Mouse (Mus musculus): ENCODE measurements around the gene Rtkn2. TPM values are rescaled to one million over a fixed set of nuclear protein-coding genes. Genes with fewer than 3 reads are reported as not detected.

The Rtkn2 gene
- polyA plus RNA-seq, 1 experiment, result 2.0 TPM

DNA sequence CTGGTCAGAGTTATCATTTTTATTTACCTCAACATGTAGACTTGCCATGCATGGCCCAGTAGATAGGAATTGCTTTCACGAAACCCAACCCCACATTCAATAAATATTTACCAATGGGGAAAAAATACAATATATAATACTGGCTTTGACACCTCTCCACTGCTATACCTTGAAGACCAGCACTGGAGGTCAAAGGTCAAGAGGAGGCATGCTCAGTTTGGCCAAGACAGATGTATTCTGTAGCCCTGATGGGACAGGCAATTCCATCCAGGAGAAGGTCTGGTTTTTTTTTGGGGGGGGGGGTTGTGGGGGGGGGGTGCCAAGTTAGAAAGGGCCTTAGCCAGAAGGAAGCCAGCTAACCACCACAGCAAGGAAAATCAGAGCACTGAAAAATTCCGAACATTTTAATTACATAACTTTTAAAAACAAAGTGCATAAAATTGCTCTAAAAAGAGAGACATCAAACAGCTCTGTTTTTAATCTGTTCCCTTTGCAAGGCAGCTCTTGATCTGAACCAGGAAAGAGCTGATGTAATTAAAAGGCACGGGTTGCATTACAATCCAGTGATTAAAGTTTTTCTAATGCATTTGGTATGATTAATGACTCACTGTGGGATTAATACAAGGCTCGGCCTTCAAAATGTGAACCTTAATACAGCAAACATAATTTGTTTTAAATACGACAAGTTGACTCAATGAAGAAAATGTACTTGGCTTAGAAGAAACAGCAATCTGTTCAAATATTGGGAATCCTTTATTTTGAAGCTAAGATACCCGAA lies 123.9 kb downstream of the Rtkn2 start:
- WGBS, result 87% methylated on average over 6 of the region's 6 CpGs
- H3K4me1 ChIP-seq (ENCODE audit: control insufficient read depth, insufficient read depth, low read length), result 0 out of 2 replicates have a peak, but pooled peaks cover 2% of the 10 kb centered on the region
- H3K27me3 ChIP-seq (ENCODE audit: control insufficient read depth, insufficient read depth, low read length), result no peaks in the 10 kb centered on the region
- no peak overlapping the region for H3K27ac ChIP-seq (ENCODE audit: insufficient read depth, low read length)
- no peak for DNase-seq
- TF ChIP-seq CTCF (IDR thresholded peaks at IDR 0.05; ENCODE audit: borderline replicate concordance, insufficient read depth, low read depth, low read length) (no peak), POLR2A (IDR thresholded peaks at IDR 0.05; ENCODE audit: borderline replicate concordance, insufficient read depth, low read length) (no peak)
- no peak overlapping the region for H3K4me3 ChIP-seq (replicated peaks; ENCODE audit: insufficient read depth, low read depth, low read length)

DNA sequence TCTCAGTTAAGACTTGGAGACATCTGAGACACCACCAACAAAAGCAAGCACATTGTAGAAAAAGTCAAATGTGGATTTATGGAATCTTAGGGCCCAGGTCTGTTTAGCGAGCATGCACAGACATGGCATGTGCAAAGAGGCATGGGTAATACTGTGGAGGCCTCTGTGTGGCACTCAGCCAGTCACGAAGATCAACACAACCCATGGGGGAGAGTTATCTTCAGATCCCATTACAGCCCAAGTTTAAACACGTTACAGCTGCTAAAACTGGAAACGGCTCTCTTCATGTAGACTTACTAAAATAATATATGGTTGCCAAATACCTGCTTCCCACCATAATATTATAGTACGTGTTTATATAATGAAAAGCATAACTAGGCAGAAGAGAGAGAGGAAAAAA lies 124.6 kb downstream of the Rtkn2 start:
- Histone ChIP-seq H3K4me1 (ENCODE audit: control insufficient read depth, insufficient read depth, low read length) (0 out of 2 replicates have a peak, but pooled peaks cover 2% of the 10 kb centered on the region), H3K27me3 (ENCODE audit: control insufficient read depth, insufficient read depth, low read length) (no peaks in the 10 kb centered on the region), H3K4me3 (replicated peaks; ENCODE audit: insufficient read depth, low read depth, low read length) (no peak overlapping the region), H3K27ac (ENCODE audit: insufficient read depth, low read length) (no peak overlapping the region)
- no peak for TF ChIP-seq POLR2A (IDR thresholded peaks at IDR 0.05; ENCODE audit: borderline replicate concordance, insufficient read depth, low read length)
- TF ChIP-seq CTCF (IDR thresholded peaks at IDR 0.05; ENCODE audit: borderline replicate concordance, insufficient read depth, low read depth, low read length), result no peak
- DNase-seq, result no peak
- WGBS, result 50% methylated on average over 5 of the region's 5 CpGs

DNA sequence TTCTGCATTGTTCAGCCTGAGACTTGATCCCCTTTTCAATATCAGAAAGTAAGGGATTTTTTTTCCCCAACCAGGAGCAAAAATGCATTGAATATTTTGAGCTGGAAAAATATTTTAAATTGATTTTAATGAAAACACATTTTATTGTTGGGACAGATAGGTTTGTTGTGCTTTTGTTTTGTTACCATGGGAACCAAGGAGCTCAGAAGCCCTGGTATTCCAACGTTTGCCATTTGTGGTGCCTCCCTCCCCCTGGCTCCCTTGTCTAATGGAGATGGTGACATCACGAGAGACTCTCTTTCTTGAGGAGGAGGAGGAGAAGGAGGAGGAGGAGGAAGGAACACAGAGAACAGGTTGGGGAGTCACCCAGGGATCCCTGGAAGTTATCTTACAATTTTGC lies 125.1 kb downstream of the Rtkn2 start:
- 51% methylated on average over 2 of the region's 2 CpGs for WGBS
- H3K27ac ChIP-seq (ENCODE audit: insufficient read depth, low read length), result no peak overlapping the region
- TF ChIP-seq CTCF (IDR thresholded peaks at IDR 0.05; ENCODE audit: borderline replicate concordance, insufficient read depth, low read depth, low read length), result no peak
- no peak for TF ChIP-seq POLR2A (IDR thresholded peaks at IDR 0.05; ENCODE audit: borderline replicate concordance, insufficient read depth, low read length)
- H3K4me3 ChIP-seq (replicated peaks; ENCODE audit: insufficient read depth, low read depth, low read length), result no peak overlapping the region
- H3K4me1 ChIP-seq (ENCODE audit: control insufficient read depth, insufficient read depth, low read length), result 0 out of 2 replicates have a peak, but pooled peaks cover 2% of the 10 kb centered on the region
- DNase-seq, result no peak
- no peaks in the 10 kb centered on the region for H3K27me3 ChIP-seq (ENCODE audit: control insufficient read depth, insufficient read depth, low read length)

DNA sequence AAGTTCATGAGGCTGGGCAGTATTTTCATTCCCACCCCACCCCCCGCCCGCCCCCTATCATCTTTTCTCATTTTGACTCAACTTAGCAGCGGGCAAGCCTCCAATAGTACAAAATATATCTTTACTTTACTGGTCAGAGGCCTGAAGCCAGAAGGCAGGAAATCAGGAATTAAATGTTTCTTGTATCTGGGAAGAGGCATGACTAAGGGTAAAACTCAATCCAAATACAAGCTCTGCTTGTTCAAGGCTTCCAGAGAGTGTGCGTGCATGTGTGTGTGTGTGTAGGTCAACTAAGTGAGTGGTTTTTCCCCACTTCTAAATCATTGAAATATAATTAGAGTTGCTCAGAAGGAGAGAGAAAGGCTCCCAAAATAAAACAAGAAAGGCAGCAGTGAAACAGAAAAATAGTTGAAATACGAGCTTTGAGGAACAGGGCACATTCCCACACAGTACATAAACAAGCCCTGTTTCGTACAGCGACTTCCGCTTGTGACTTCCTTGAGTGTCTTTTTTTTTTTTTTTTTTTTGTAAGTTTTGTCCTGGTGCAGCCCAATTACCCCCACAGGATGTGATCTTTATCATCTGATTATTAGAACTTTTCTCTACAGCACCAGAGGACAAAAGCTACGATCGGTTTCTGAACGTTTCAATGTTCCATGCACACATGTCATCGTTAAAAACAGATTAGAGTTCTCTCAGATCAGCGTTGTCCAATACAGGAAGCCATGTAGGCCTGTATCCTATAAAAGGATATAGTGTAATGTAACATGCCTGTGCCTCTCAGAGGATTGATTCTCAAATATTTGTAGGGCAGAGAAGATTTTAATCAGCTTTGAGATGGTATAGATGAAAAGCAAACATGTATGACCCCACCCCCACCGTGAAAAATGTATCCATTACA lies 125.8 kb downstream of the Rtkn2 start:
- Histone ChIP-seq H3K27ac (ENCODE audit: insufficient read depth, low read length) (no peak overlapping the region; the same call in 1 of the 2 replicates), H3K4me1 (ENCODE audit: control insufficient read depth, insufficient read depth, low read length) (0 out of 2 replicates have a peak, but pooled peaks cover 2% of the 10 kb centered on the region), H3K4me3 (replicated peaks; ENCODE audit: insufficient read depth, low read depth, low read length) (no peak overlapping the region), H3K27me3 (ENCODE audit: control insufficient read depth, insufficient read depth, low read length) (no peaks in the 10 kb centered on the region)
- 80% methylated on average over 14 of the region's 14 CpGs for WGBS
- no peak for DNase-seq
- TF ChIP-seq CTCF (IDR thresholded peaks at IDR 0.05; ENCODE audit: borderline replicate concordance, insufficient read depth, low read depth, low read length) (no peak), POLR2A (IDR thresholded peaks at IDR 0.05; ENCODE audit: borderline replicate concordance, insufficient read depth, low read length) (no peak)

DNA sequence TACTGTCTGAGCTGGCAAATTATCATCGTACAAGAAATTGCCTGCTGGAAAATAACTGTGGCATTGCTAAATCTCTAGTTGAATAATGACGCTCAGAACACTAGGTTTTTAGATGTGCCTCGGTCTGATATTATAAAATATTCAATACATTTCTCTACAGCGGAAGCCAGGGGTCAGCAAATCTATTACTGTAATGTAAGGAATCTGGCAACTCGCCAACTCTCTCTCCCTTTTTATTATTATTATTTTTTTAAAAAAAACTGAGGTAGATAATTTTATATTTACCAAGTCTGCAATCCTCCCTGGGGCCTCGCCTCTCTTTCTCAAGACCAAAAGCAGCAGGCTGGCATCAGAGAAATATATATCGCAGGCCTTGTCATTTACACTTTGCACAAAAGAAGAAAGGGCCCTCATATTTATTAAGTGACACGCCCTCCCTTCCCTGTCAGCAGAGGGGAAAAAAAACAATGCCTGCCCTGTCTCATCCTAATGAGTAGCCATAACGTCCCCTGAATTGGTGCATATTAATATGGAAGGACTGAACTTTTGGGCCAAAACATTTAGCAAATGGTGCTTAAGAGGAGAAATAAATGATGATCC lies 127.1 kb downstream of the Rtkn2 start:
- DNase-seq, result no peak
- no peak for TF ChIP-seq POLR2A (IDR thresholded peaks at IDR 0.05; ENCODE audit: borderline replicate concordance, insufficient read depth, low read length)
- TF ChIP-seq CTCF (IDR thresholded peaks at IDR 0.05; ENCODE audit: borderline replicate concordance, insufficient read depth, low read depth, low read length), result no peak
- WGBS, result 70% methylated on average over 9 of the region's 9 CpGs
- H3K27me3 ChIP-seq (ENCODE audit: control insufficient read depth, insufficient read depth, low read length), result no peaks in the 10 kb centered on the region
- H3K4me1 ChIP-seq (ENCODE audit: control insufficient read depth, insufficient read depth, low read length), result 0 out of 2 replicates have a peak, but pooled peaks cover 2% of the 10 kb centered on the region
- H3K4me3 ChIP-seq (replicated peaks; ENCODE audit: insufficient read depth, low read depth, low read length), result no peak overlapping the region
- H3K27ac ChIP-seq (ENCODE audit: insufficient read depth, low read length), result no peak overlapping the region

DNA sequence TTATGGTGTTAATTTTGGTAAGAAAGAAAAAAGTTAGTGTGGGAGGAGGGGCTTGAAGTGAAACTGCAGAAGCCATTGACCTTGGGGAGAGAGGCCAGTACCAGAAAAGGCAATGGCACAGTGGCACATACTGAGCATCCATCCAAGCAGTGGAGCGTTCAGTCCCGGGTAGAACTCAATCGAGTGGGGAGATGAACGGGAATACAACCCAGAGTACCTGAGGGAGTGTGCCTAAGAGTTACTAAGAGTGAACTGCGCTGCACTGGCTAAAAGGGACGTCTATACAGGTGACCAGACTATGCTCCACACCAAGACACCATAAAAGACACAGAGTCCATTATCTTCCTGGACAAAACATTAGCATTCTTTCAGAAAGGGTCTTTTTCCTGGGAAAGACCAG lies 128.3 kb downstream of the Rtkn2 start:
- no peaks in the 10 kb centered on the region for H3K27me3 ChIP-seq (ENCODE audit: control insufficient read depth, insufficient read depth, low read length)
- no peak overlapping the region for H3K27ac ChIP-seq (ENCODE audit: insufficient read depth, low read length)
- H3K4me3 ChIP-seq (replicated peaks; ENCODE audit: insufficient read depth, low read depth, low read length), result no peak overlapping the region
- 81% methylated on average over 6 of the region's 6 CpGs for WGBS
- DNase-seq, result no peak
- H3K4me1 ChIP-seq (ENCODE audit: control insufficient read depth, insufficient read depth, low read length), result 0 out of 2 replicates have a peak, but pooled peaks cover 2% of the 10 kb centered on the region
- TF ChIP-seq CTCF (IDR thresholded peaks at IDR 0.05; ENCODE audit: borderline replicate concordance, insufficient read depth, low read depth, low read length) (no peak), POLR2A (IDR thresholded peaks at IDR 0.05; ENCODE audit: borderline replicate concordance, insufficient read depth, low read length) (no peak)

Other genes with a start within 250 kb of the Rtkn2 start
- gene Zfp365, start 66.9 kb upstream of the Rtkn2 start, polyA plus RNA-seq (2012; rRNA removed), result 32.2 and 39.7 TPM in 2 replicates

Data from cerebellum, adult 2 months (tissue).